Mouse (Mus musculus): Measurements from ENCODE around the gene Entpd1.

DNA sequence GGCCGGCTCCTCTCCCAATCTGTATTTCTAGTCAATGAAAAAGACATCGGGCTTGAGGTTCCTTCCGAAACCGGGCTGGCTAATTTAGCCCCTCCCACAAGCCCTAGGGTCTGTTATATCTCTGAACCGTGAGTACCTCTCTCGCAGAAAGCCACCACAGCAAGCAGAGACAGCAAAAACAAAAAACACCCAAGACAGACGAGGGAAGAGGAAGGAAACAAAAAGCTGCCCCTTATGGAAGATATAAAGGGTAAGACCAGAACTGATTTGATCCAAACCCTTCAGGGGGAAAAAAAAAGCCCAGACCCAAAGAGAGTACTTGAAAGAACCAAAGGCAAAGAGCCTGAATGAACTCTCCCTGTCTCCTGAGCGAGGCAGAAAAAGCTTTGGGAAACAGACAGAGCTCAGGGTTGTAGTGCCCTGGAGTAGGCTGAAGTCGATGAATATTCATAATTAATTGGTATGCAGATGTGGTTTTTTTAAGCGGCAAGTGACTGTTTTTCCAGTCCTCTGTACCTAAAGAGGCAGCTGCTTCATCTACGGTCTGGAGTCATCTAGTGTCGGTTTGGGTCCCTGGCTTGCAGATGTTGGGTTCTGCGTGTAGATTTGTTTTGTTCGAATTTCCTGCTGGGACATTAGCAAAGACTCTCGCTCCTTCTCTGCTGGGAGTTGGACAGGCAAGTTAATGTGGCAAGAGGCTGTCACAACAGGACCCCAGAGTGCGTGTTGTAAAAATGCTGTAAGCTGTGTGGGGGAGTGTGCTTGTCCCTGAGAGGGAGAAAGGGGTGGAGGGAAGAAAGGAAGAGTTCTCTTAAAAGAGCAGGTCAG, 47.7 kb downstream of the Entpd1 start:
- no peak for TF ChIP-seq CTCF (IDR thresholded peaks at IDR 0.05; ENCODE audit: borderline replicate concordance, insufficient read depth, low read depth, low read length)
- TF ChIP-seq POLR2A (IDR thresholded peaks at IDR 0.05; ENCODE audit: borderline replicate concordance, insufficient read depth, low read length), result no peak
